Mouse (Mus musculus) ES-Bruce4 (cell line): ENCODE measurements around the gene Ankmy1.

ENCODE experiments used
- CTCF ChIP-seq: IDR thresholded peaks from one replicate; pipeline ENCODE4 v1.8.1; 2011; ENCODE audit warnings: low read depth, low read length
- EP300 ChIP-seq: IDR thresholded peaks from 2 replicates; pipeline ENCODE4 v1.6.1; 2011; ENCODE audit warnings: low read depth, low read length; ENCODE audit not compliant: insufficient read depth

DNA sequence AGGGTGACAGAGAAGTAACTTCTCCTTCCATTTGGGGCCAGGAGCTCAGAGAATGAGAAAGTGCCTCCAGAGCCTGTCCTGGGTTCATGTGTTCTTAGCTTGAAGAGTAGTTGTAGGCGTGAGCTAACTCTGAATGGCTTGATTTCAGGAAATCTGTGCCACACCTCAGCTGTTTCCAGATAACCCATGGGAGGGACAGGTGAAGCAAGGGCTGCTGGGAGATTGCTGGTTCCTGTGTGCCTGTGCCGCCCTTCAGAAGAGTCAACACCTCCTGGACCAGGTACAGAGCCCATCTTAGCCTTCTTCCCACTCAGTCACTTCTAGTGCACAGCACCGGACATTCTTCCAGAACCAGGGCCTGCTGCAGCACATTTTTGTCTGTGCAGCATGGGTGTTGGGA, 35.1 kb upstream of the Ankmy1 start:
- no peak for TF ChIP-seq CTCF
- no peak for TF ChIP-seq EP300
